Mouse (Mus musculus) hindbrain, embryonic 12.5 days (tissue): ENCODE measurements at regions not wholly inside any gene's neighbourhood (a gene's known extent, or its start where the extent isn't known, plus 50 kb on each side); places are given as distances from the start of the nearest gene placed in this dataset.

Experiments
- ATAC-seq: fragments of 200-750 bp; cut with Nextera tagmentation; 2 replicates; pipeline ENCODE4 v1.8.0; 2017; ENCODE audit warnings: moderate TSS enrichment; ENCODE audit not compliant: low FRiP score
- H3K27ac ChIP-seq: fragments of 300-500 bp; sonication (generic); 2 replicates; pipeline ENCODE4 v1.5.1; 2016; ENCODE audit warnings: mild to moderate bottlenecking
- H3K27me3 ChIP-seq: fragments of 300-500 bp; sonication (generic); 2 replicates; pipeline ENCODE4 v1.6.1; 2016; ENCODE audit warnings: mild to moderate bottlenecking
- H3K36me3 ChIP-seq: fragments of 300-500 bp; sonication (generic); 2 replicates; pipeline ENCODE4 v1.6.1; 2016; ENCODE audit warnings: mild to moderate bottlenecking
- H3K4me1 ChIP-seq: fragments of 300-500 bp; sonication (generic); 2 replicates; pipeline ENCODE4 v1.6.1; 2016
- H3K4me2 ChIP-seq: fragments of 300-500 bp; sonication (generic); replicated peaks from 2 replicates; pipeline ENCODE4 v1.6.1; 2016; ENCODE audit warnings: mild to moderate bottlenecking
- H3K4me3 ChIP-seq: fragments of 300-500 bp; sonication (generic); 2 replicates; pipeline ENCODE4 v1.5.1; 2016; ENCODE audit warnings: mild to moderate bottlenecking
- H3K9ac ChIP-seq: fragments of 300-500 bp; sonication (generic); 2 replicates; pipeline ENCODE4 v1.6.1; 2016; ENCODE audit warnings: mild to moderate bottlenecking, moderate library complexity
- H3K9me3 ChIP-seq: fragments of 300-500 bp; sonication (generic); replicated peaks from 2 replicates; pipeline ENCODE4 v1.6.1; 2016; ENCODE audit warnings: mild to moderate bottlenecking
- WGBS: fragments of 180-500 bp; shearing (Covaris S2); methylation state at CpG from one replicate; pipeline ENCODE4 v1.1.7; 2016; 5-methylcytosine and 5-hydroxymethylcytosine counted together

GRCm38 (mm10) chr8:103343891-103344290 lies 558.4 kb upstream of the Cdh11 start:
- H3K9me3 ChIP-seq: no peaks in the 10 kb centered on the region
- ATAC-seq: no peak
- WGBS: 86% methylated on average over 3 of the region's 3 CpGs

GRCm38 (mm10) chr8:103344871-103345270 lies 559.4 kb upstream of the Cdh11 start:
- no peaks in the 10 kb centered on the region for H3K36me3 ChIP-seq
- 81% methylated on average over 2 of the region's 2 CpGs for WGBS
- H3K9ac ChIP-seq: no peak overlapping the region
- no peaks in the 10 kb centered on the region for H3K9me3 ChIP-seq
- H3K27me3 ChIP-seq: no peaks in the 10 kb centered on the region
- no peak for ATAC-seq
- no peak overlapping the region for H3K4me2 ChIP-seq
- H3K27ac ChIP-seq: no peak overlapping the region
- H3K4me1 ChIP-seq: no peaks in the 10 kb centered on the region
- H3K4me3 ChIP-seq: no peak overlapping the region

More at GRCm38 (mm10) chr8:103343891-103344290, 558.4 kb upstream of the Cdh11 start:
- Histone ChIP-seq H3K9ac (no peak overlapping the region), H3K4me2 (no peak overlapping the region), H3K27ac (no peak overlapping the region), H3K36me3 (no peaks in the 10 kb centered on the region), H3K4me1 (no peaks in the 10 kb centered on the region), H3K4me3 (no peak overlapping the region), H3K27me3 (no peaks in the 10 kb centered on the region)

- H3K9ac ChIP-seq: no peak overlapping the region
- no peak overlapping the region for H3K4me2 ChIP-seq
- no peaks in the 10 kb centered on the region for H3K27me3 ChIP-seq
- H3K27ac ChIP-seq: no peak overlapping the region
- no peak for ATAC-seq
- H3K4me1 ChIP-seq: no peaks in the 10 kb centered on the region
- no peaks in the 10 kb centered on the region for H3K9me3 ChIP-seq
- H3K36me3 ChIP-seq: no peaks in the 10 kb centered on the region
- no peak overlapping the region for H3K4me3 ChIP-seq
- WGBS: 62% methylated on average over 7 of the region's 7 CpGs
Observed at GRCm38 (mm10) chr8:103347158-103347871, 561.9 kb upstream of the Cdh11 start.

GRCm38 (mm10) chr8:103361713-103362112 lies 576.3 kb upstream of the Cdh11 start:
- ATAC-seq: no peak
- Histone ChIP-seq H3K4me1 (peaks cover 7% of the 10 kb centered on the region; the same call in 1 of the 2 replicates), H3K36me3 (no peaks in the 10 kb centered on the region), H3K9me3 (no peaks in the 10 kb centered on the region), H3K4me2 (no peak overlapping the region), H3K27me3 (no peaks in the 10 kb centered on the region), H3K9ac (no peak overlapping the region), H3K27ac (no peak overlapping the region), H3K4me3 (no peak overlapping the region)
- 55% methylated on average over 3 of the region's 3 CpGs for WGBS

GRCm38 (mm10) chr8:103370394-103370793 lies 585.0 kb upstream of the Cdh11 start:
- Histone ChIP-seq H3K27ac (no peak overlapping the region), H3K27me3 (no peaks in the 10 kb centered on the region), H3K36me3 (no peaks in the 10 kb centered on the region), H3K4me1 (peaks cover 3% of the 10 kb centered on the region; the same call in 1 of the 2 replicates), H3K9ac (no peak overlapping the region), H3K4me3 (no peak overlapping the region), H3K9me3 (no peaks in the 10 kb centered on the region), H3K4me2 (no peak overlapping the region)
- 32% methylated on average over 2 of the region's 2 CpGs for WGBS
- ATAC-seq: no peak

GRCm38 (mm10) chr8:103373007-103373406 lies 587.6 kb upstream of the Cdh11 start:
- Histone ChIP-seq H3K27ac (no peak overlapping the region), H3K9ac (no peak overlapping the region)

GRCm38 (mm10) chr8:103374151-103374550 lies 588.7 kb upstream of the Cdh11 start:
- ATAC-seq: no peak
- 79% methylated on average over 4 of the region's 4 CpGs for WGBS

More at GRCm38 (mm10) chr8:103373007-103373406, 587.6 kb upstream of the Cdh11 start:
- no peaks in the 10 kb centered on the region for H3K4me1 ChIP-seq
- no peaks in the 10 kb centered on the region for H3K9me3 ChIP-seq
- H3K27me3 ChIP-seq: no peaks in the 10 kb centered on the region
- no peak for ATAC-seq
- H3K36me3 ChIP-seq: no peaks in the 10 kb centered on the region
- no peak overlapping the region for H3K4me3 ChIP-seq
- H3K4me2 ChIP-seq: no peak overlapping the region
- 80% methylated on average over 1 of the region's 1 CpGs for WGBS

GRCm38 (mm10) chr8:103378545-103378944 lies 593.1 kb upstream of the Cdh11 start:
- H3K9me3 ChIP-seq: no peaks in the 10 kb centered on the region
- H3K27ac ChIP-seq: no peak overlapping the region
- no peaks in the 10 kb centered on the region for H3K27me3 ChIP-seq
- ATAC-seq: no peak
- H3K4me1 ChIP-seq: no peaks in the 10 kb centered on the region
- no peak overlapping the region for H3K4me2 ChIP-seq
- no peak overlapping the region for H3K9ac ChIP-seq
- WGBS: 46% methylated on average over 3 of the region's 3 CpGs
- no peaks in the 10 kb centered on the region for H3K36me3 ChIP-seq
- no peak overlapping the region for H3K4me3 ChIP-seq

More at GRCm38 (mm10) chr8:103374151-103374550, 588.7 kb upstream of the Cdh11 start:
- H3K4me1 ChIP-seq: no peaks in the 10 kb centered on the region
- no peak overlapping the region for H3K9ac ChIP-seq
- no peak overlapping the region for H3K4me3 ChIP-seq
- H3K27me3 ChIP-seq: no peaks in the 10 kb centered on the region
- no peak overlapping the region for H3K4me2 ChIP-seq
- no peaks in the 10 kb centered on the region for H3K9me3 ChIP-seq
- H3K27ac ChIP-seq: no peak overlapping the region
- no peaks in the 10 kb centered on the region for H3K36me3 ChIP-seq

- Histone ChIP-seq H3K4me2 (no peak overlapping the region), H3K9me3 (no peaks in the 10 kb centered on the region), H3K4me3 (no peak overlapping the region), H3K9ac (no peak overlapping the region), H3K36me3 (no peaks in the 10 kb centered on the region), H3K4me1 (no peaks in the 10 kb centered on the region), H3K27ac (no peak overlapping the region), H3K27me3 (no peaks in the 10 kb centered on the region)
- 75% methylated on average over 3 of the region's 3 CpGs for WGBS
- ATAC-seq: no peak
Observed at GRCm38 (mm10) chr8:103381575-103381974, 596.1 kb upstream of the Cdh11 start.

- Histone ChIP-seq H3K4me1 (peaks cover 4% of the 10 kb centered on the region; the same call in 1 of the 2 replicates), H3K4me2 (no peak overlapping the region), H3K36me3 (no peaks in the 10 kb centered on the region), H3K27ac (no peak overlapping the region), H3K9me3 (no peaks in the 10 kb centered on the region), H3K4me3 (no peak overlapping the region), H3K9ac (no peak overlapping the region), H3K27me3 (no peaks in the 10 kb centered on the region)
- WGBS: 86% methylated on average over 6 of the region's 6 CpGs
- no peak for ATAC-seq
Observed at GRCm38 (mm10) chr8:103391359-103391758, 605.9 kb upstream of the Cdh11 start.

GRCm38 (mm10) chr8:103395316-103395715 lies 609.9 kb upstream of the Cdh11 start:
- peaks cover 4% of the 10 kb centered on the region; the same call in 1 of the 2 replicates for H3K4me1 ChIP-seq
- no peak overlapping the region for H3K9ac ChIP-seq
- H3K27me3 ChIP-seq: no peaks in the 10 kb centered on the region
- H3K27ac ChIP-seq: no peak overlapping the region
- no peak overlapping the region for H3K4me3 ChIP-seq
- no peak overlapping the region for H3K4me2 ChIP-seq
- no peaks in the 10 kb centered on the region for H3K9me3 ChIP-seq
- no peaks in the 10 kb centered on the region for H3K36me3 ChIP-seq
- ATAC-seq: no peak
- 11% methylated on average over 4 of the region's 4 CpGs for WGBS

- Histone ChIP-seq H3K27me3 (no peaks in the 10 kb centered on the region), H3K9ac (no peak overlapping the region), H3K9me3 (no peaks in the 10 kb centered on the region), H3K4me1 (peaks cover 4% of the 10 kb centered on the region; the same call in 1 of the 2 replicates), H3K4me2 (no peak overlapping the region), H3K36me3 (no peaks in the 10 kb centered on the region), H3K4me3 (no peak overlapping the region), H3K27ac (no peak overlapping the region)
- ATAC-seq: no peak
- WGBS: 62% methylated on average over 3 of the region's 3 CpGs
Observed at GRCm38 (mm10) chr8:103398179-103398578, 612.7 kb upstream of the Cdh11 start.

- Histone ChIP-seq H3K4me3 (no peak overlapping the region), H3K27ac (no peak overlapping the region), H3K27me3 (no peaks in the 10 kb centered on the region), H3K4me2 (no peak overlapping the region), H3K9me3 (no peaks in the 10 kb centered on the region), H3K36me3 (no peaks in the 10 kb centered on the region), H3K9ac (no peak overlapping the region), H3K4me1 (peaks cover 4% of the 10 kb centered on the region; the same call in 1 of the 2 replicates)
- WGBS: 88% methylated on average over 3 of the region's 3 CpGs
- no peak for ATAC-seq
Observed at GRCm38 (mm10) chr8:103399466-103399865, 614.0 kb upstream of the Cdh11 start.
